Comparison of ENCODE assay signal across 8 mouse cellular contexts in the genomic region with DNA sequence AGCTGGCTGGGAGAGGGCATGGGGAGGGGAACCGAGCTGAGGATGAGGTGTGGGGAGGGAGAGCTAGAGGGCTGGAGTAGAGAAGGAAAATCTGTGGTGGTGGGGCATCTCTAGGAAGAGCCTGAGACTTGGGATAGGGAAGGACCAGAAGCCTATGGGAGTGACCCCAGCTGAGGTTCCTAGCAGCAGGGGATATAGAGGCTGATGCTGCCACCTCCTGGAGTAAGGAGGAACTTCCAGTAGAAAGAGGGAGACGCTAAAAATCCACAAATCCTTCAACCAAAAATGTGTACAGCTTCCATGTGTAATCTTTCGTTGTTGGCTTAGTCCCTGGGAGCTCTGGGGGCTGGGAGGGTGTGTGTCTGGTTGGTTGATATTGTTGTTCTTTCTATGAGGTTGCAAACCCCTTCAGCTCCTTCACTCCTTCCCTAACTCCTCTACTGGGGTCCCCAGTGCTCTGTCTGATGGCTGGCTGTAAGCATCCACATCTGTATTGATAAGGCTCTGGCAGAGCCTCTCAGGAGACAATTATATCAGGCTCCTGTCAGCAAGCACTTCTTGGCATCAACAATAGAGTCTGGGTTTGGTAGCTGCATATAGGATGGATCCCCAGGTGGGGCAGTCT. TPM values are rescaled to one million over a fixed set of nuclear protein-coding genes. Genes with fewer than 3 reads are reported as not detected.
DNase-seq lines count a peak whose midpoint lies in the region; ATAC-seq and TF ChIP-seq lines count a peak whose summit lies in the region.

No protein-coding gene starts in this region.

- peaks cover 6% of the 10 kb centered on the region for H3K4me1 ChIP-seq in E14TG2a.4 (replicated peaks; ENCODE audit: low read depth, low read length)
- H3K4me1 ChIP-seq in forebrain, embryonic 13.5 days: no peaks in the 10 kb centered on the region
- H3K4me1 ChIP-seq in liver, postnatal 0 days (ENCODE audit: insufficient read depth): peaks cover 14% of the 10 kb centered on the region
- H3K4me1 ChIP-seq in neural tube, embryonic 14.5 days (ENCODE audit: control insufficient read depth, insufficient read depth, low read length): no peaks in the 10 kb centered on the region

- WGBS in forebrain, embryonic 13.5 days: 15% methylated on average over 3 of the region's 3 CpGs
- 6% methylated on average over 3 of the region's 3 CpGs for WGBS in liver, postnatal 0 days (ENCODE audit: insufficient replicate concordance)
- 23% methylated on average over 3 of the region's 3 CpGs for WGBS in neural tube, embryonic 14.5 days

- peak; percentile 86 for TF ChIP-seq CTCF in E14TG2a.4 (conservative IDR thresholded peaks at IDR 0.05; ENCODE audit: low read length)
- TF ChIP-seq CTCF in liver, postnatal 0 days (IDR thresholded peaks at IDR 0.05; ENCODE audit: low read depth): peak; percentile 82

- H3K4me2 ChIP-seq in forebrain, embryonic 13.5 days: no peak overlapping the region
- H3K4me2 ChIP-seq in liver, postnatal 0 days (ENCODE audit: low read depth, low read length): no peak overlapping the region
- H3K4me2 ChIP-seq in neural tube, embryonic 14.5 days (ENCODE audit: low read depth, low read length): no peak overlapping the region

- H3K27ac ChIP-seq in forebrain, embryonic 13.5 days: no peak overlapping the region
- H3K27ac ChIP-seq in liver, postnatal 0 days (ENCODE audit: low read depth): no peak overlapping the region
- no peak overlapping the region for H3K27ac ChIP-seq in neural tube, embryonic 14.5 days (ENCODE audit: low read depth, low read length)

- no peak overlapping the region for H3K9ac ChIP-seq in forebrain, embryonic 13.5 days
- no peak overlapping the region for H3K9ac ChIP-seq in liver, postnatal 0 days (replicated peaks)
- no peak overlapping the region for H3K9ac ChIP-seq in neural tube, embryonic 14.5 days (replicated peaks; ENCODE audit: low read depth, low read length)

- H3K36me3 ChIP-seq in E14TG2a.4 (ENCODE audit: insufficient read depth, low read length): no peaks in the 10 kb centered on the region
- no peaks in the 10 kb centered on the region for H3K36me3 ChIP-seq in forebrain, embryonic 13.5 days (ENCODE audit: poor library complexity, severe bottlenecking)
- H3K36me3 ChIP-seq in liver, postnatal 0 days (replicated peaks; ENCODE audit: insufficient read depth, low read length): no peaks in the 10 kb centered on the region
- no peaks in the 10 kb centered on the region for H3K36me3 ChIP-seq in neural tube, embryonic 14.5 days (ENCODE audit: control insufficient read depth, insufficient read depth, low read length)

- no peak overlapping the region for H3K4me3 ChIP-seq in E14TG2a.4 (replicated peaks; ENCODE audit: low read length)
- no peak overlapping the region for H3K4me3 ChIP-seq in forebrain, embryonic 13.5 days
- no peak overlapping the region for H3K4me3 ChIP-seq in liver, postnatal 0 days (ENCODE audit: low read depth, low read length)
- H3K4me3 ChIP-seq in neural tube, embryonic 14.5 days (ENCODE audit: low read depth, low read length): no peak overlapping the region

- peak; percentile 46 for DNase-seq in adrenal gland, postnatal 25 days
- peak; percentile 26 to 77 for DNase-seq in layer of hippocampus, adult 18-20 months (ENCODE audit: low spot score in 2 of 2)
- peak; percentile 52 for DNase-seq in liver, postnatal 0 days
- DNase-seq in thymus, postnatal 14 days: peak; percentile 57

- H3K27me3 ChIP-seq in E14TG2a.4 (ENCODE audit: insufficient read depth, low read length): peaks cover 6% of the 10 kb centered on the region; the same call in 1 of the 2 replicates
- H3K27me3 ChIP-seq in forebrain, embryonic 13.5 days: no peaks in the 10 kb centered on the region
- no peaks in the 10 kb centered on the region for H3K27me3 ChIP-seq in liver, postnatal 0 days (ENCODE audit: insufficient read depth, low read length)
- no peaks in the 10 kb centered on the region for H3K27me3 ChIP-seq in neural tube, embryonic 14.5 days (ENCODE audit: control insufficient read depth, insufficient read depth, low read length)

- ATAC-seq in forebrain, embryonic 13.5 days: peak; percentile 80
- peak; percentile 48 to 52; a peak in 1 of 4 replicates for ATAC-seq in hematopoietic stem cell, adult 5-6 weeks (replicated peaks in 1 of 2; ENCODE audit: insufficient read depth in 1 of 2, low FRiP score in 2 of 2, low TSS enrichment in 1 of 2, low read depth in 1 of 2, poor library complexity in 2 of 2, severe bottlenecking in 2 of 2)
- peak; percentile 43; the same call in 1 of the 2 replicates for ATAC-seq in liver, postnatal 0 days
- ATAC-seq in neural tube, embryonic 14.5 days (ENCODE audit: low read depth): peak; percentile 82

- H3K9me3 ChIP-seq in E14TG2a.4 (ENCODE audit: low read length): no peaks in the 10 kb centered on the region
- no peaks in the 10 kb centered on the region for H3K9me3 ChIP-seq in forebrain, embryonic 13.5 days (replicated peaks)
- no peaks in the 10 kb centered on the region for H3K9me3 ChIP-seq in liver, postnatal 0 days (ENCODE audit: low read length)
- no peaks in the 10 kb centered on the region for H3K9me3 ChIP-seq in neural tube, embryonic 14.5 days (ENCODE audit: control insufficient read depth, low read length)

- TF ChIP-seq EP300 in liver, postnatal 0 days (IDR thresholded peaks at IDR 0.05; ENCODE audit: low read depth): no peak

RNA-seq across cellular contexts. Expression of gene Ifit1bl2, which starts 3.5 kb away (rescaled TPM):
- total RNA-seq in adrenal gland, postnatal 25 days (2021): 0.24 and 0.48 TPM in 2 replicates
- 0.05 and 0.08 TPM in 2 replicates for polyA plus RNA-seq in forebrain, embryonic 13.5 days (2015; fragmentation: Nextera tagmentation; extraction: Ambion mirVana)
- total RNA-seq in hematopoietic stem cell, adult 5-6 weeks (2017): 0.74 and 1.4 TPM in 2 replicates
- under 1 TPM; 0.50 to 0.61 TPM for total RNA-seq in layer of hippocampus, adult 18-20 months (2021)
- polyA plus RNA-seq in liver, postnatal 0 days (2015; fragmentation: Nextera tagmentation; extraction: Ambion mirVana): 0.12 and 0.15 TPM in 2 replicates
- polyA plus RNA-seq in neural tube, embryonic 14.5 days (2014; fragmentation: Nextera tagmentation; extraction: Ambion mirVana): 0.23 and 0.35 TPM in 2 replicates

RNA-seq across cellular contexts. Expression of gene Ifit1, which starts 3.6 kb away (rescaled TPM):
- 4.1 and 5.1 TPM in 2 replicates for total RNA-seq in adrenal gland, postnatal 25 days (2021)
- polyA plus RNA-seq in forebrain, embryonic 13.5 days (2015; fragmentation: Nextera tagmentation; extraction: Ambion mirVana): 0.17 TPM in 1 of 2 replicates, not detected in the other
- 5.9 and 15.4 TPM in 2 replicates for total RNA-seq in hematopoietic stem cell, adult 5-6 weeks (2017)
- under 1 TPM; 0.74 to 0.79 TPM for total RNA-seq in layer of hippocampus, adult 18-20 months (2021)
- polyA plus RNA-seq in liver, postnatal 0 days (2015; fragmentation: Nextera tagmentation; extraction: Ambion mirVana): 6.6 and 8.4 TPM in 2 replicates
- 0.21 TPM in 1 of 2 replicates, not detected in the other for polyA plus RNA-seq in neural tube, embryonic 14.5 days (2014; fragmentation: Nextera tagmentation; extraction: Ambion mirVana)

RNA-seq across cellular contexts. Expression of gene Ifit3b, which starts 29.3 kb away (rescaled TPM):
- total RNA-seq in adrenal gland, postnatal 25 days (2021): 3.2 and 4.9 TPM in 2 replicates
- not detected in 2 replicates for polyA plus RNA-seq in forebrain, embryonic 13.5 days (2015; fragmentation: Nextera tagmentation; extraction: Ambion mirVana)
- 0.74 and 0.94 TPM in 2 replicates for total RNA-seq in hematopoietic stem cell, adult 5-6 weeks (2017)
- total RNA-seq in layer of hippocampus, adult 18-20 months (2021): 1 to 10 TPM; 2.3 to 2.5 TPM
- 2.2 and 2.7 TPM in 2 replicates for polyA plus RNA-seq in liver, postnatal 0 days (2015; fragmentation: Nextera tagmentation; extraction: Ambion mirVana)
- 0.17 and 0.21 TPM in 2 replicates for polyA plus RNA-seq in neural tube, embryonic 14.5 days (2014; fragmentation: Nextera tagmentation; extraction: Ambion mirVana)

RNA-seq across cellular contexts. Expression of gene Ifit1bl1, which starts 35.3 kb away (rescaled TPM):
- 0.82 TPM in 1 of 2 replicates, not detected in the other for total RNA-seq in adrenal gland, postnatal 25 days (2021)
- polyA plus RNA-seq in forebrain, embryonic 13.5 days (2015; fragmentation: Nextera tagmentation; extraction: Ambion mirVana): 0.36 and 0.40 TPM in 2 replicates
- 2.6 and 3.6 TPM in 2 replicates for total RNA-seq in hematopoietic stem cell, adult 5-6 weeks (2017)
- 1 to 10 TPM; 1.2 to 1.8 TPM for total RNA-seq in layer of hippocampus, adult 18-20 months (2021)
- polyA plus RNA-seq in liver, postnatal 0 days (2015; fragmentation: Nextera tagmentation; extraction: Ambion mirVana): 0.75 TPM in 2 replicates
- polyA plus RNA-seq in neural tube, embryonic 14.5 days (2014; fragmentation: Nextera tagmentation; extraction: Ambion mirVana): 1.5 and 2.1 TPM in 2 replicates

RNA-seq across cellular contexts. Expression of gene Ifit3, which starts 53.7 kb away (rescaled TPM):
- total RNA-seq in adrenal gland, postnatal 25 days (2021): 7.4 and 10.7 TPM in 2 replicates
- polyA plus RNA-seq in forebrain, embryonic 13.5 days (2015; fragmentation: Nextera tagmentation; extraction: Ambion mirVana): 0.26 and 0.43 TPM in 2 replicates
- total RNA-seq in hematopoietic stem cell, adult 5-6 weeks (2017): 5.3 and 14.1 TPM in 2 replicates
- 1 to 10 TPM; 3.0 to 4.6 TPM for total RNA-seq in layer of hippocampus, adult 18-20 months (2021)
- polyA plus RNA-seq in liver, postnatal 0 days (2015; fragmentation: Nextera tagmentation; extraction: Ambion mirVana): 10.1 and 11.7 TPM in 2 replicates
- polyA plus RNA-seq in neural tube, embryonic 14.5 days (2014; fragmentation: Nextera tagmentation; extraction: Ambion mirVana): 0.20 and 1.5 TPM in 2 replicates
